Mouse (Mus musculus): Measurements from ENCODE around the gene Susd3. TPM values are rescaled to one million over a fixed set of nuclear protein-coding genes. Genes with fewer than 3 reads are reported as not detected.

Susd3 gene
- total RNA-seq (2021) = 1 to 10 TPM; 2.0 to 2.4 TPM

GRCm38 (mm10) chr13:49248467-49248862 is at the start of gene Susd3:
Gene Susd3, minus strand, starts transcription at chr13:49248706.
- intact Hi-C loops (cut with DNase I) = no loop called here
- no peak for DNase-seq (ENCODE audit: low spot score in 2 of 2)

DNA sequence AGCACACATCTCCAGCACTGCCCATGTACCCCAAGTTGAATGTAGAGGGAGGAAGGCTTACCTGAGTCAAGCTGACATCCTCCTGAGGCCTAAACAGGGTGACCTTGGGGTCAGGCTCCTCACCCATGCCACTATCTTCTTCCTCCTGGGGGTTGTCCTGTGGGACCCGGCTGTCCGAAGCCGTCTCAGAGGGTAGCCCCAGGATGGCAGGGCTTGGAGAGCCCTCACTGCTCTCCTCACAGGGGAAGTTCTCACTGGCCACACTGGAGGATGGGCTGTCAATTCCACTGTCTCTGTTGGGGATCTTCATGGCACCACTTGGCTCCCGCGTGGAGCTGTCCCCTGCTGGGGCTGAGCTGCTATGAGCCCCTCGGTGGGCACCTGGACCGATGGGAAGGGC is 47.8 kb upstream of the Susd3 start:
- DNase-seq (ENCODE audit: low spot score in 2 of 2) = no peak
- intact Hi-C loops (cut with DNase I) = no loop called here

GRCm38 (mm10) chr13:49294108-49294507 is 45.6 kb upstream of the Susd3 start:
- no peak for DNase-seq (ENCODE audit: low spot score in 2 of 2)
- intact Hi-C loops (cut with DNase I) = no loop called here

DNA sequence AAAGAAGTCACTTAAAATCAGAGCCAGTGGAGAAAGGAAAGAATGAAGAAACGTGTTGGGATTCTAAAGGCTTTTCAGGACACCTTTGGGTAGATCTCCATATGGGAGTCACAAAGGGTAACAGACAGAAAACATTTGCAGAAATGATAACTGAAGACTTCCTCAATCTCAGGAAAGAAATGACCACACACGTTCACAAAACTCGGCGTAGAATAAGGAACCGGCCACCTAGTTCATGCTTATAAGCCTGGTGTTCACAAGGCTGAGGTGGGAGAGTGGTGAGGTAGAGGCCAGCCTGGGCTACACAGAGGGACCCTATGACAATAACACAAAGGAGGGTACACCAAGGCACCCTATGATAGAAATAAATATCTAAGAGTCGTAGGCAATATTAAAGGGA is 43.4 kb upstream of the Susd3 start:
- DNase-seq (ENCODE audit: low spot score in 2 of 2) = no peak
- intact Hi-C loops (cut with DNase I) = no loop called here

DNA sequence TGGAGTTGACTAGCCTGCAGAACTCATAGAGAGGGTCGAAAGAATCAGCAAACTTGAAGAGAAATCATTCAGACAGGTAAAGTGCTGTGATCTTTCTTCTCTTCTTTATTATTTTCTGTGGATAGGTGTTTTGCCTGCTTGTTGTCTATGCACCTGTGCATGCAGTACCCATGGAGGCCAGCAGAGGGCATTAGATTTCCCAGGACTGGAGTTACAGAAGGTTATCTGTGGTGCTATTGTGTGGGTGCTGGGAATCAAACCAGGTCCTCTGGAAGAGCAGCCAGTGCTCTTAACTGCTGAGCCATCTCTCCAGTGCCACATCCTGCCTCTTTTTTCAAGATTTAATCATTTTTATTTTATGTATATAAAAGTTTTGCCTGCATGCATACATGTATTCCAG is 42.9 kb upstream of the Susd3 start:
- intact Hi-C loops (cut with DNase I) = no loop called here
- DNase-seq (ENCODE audit: low spot score in 2 of 2) = no peak

DNA sequence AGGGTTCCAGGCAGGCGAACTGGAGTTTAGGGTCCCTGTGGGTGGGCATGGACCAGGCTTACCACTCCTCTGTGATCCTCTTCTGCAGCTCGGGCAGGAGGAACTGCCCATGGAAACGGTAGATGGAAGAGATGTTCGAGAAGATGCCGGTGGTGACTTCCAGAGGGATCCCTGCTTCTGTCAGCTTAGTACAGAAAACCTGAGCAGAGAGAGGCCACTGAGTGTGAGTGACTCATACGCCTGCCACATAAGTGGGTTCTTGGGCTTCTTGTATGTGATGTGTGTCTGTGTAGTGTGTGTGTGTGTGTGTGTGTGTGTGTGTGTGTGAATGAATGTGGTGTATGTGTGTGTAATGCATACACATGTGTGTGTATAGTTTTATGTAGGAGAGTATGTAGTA is 38.7 kb upstream of the Susd3 start:
- intact Hi-C loops (cut with DNase I) = no loop called here
- no peak for DNase-seq (ENCODE audit: low spot score in 2 of 2)

DNA sequence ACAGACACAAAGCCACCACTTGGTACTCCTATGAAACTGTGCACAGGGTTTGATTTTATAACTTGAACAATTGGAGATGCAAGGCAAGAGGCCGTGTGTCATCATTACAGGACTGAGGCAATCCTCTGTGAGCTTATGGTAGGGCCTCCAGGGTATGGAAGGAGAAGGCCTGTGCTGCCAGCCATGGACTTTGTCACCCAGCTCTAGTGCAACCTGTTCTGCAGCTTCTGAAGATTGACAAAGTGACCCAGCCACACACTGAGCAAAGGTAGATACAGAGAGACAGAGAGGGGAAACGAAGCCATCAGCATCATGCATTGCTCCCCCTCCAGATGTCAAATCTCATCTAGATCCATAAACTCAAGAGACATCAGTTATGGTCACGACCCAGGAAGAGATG is 38.2 kb upstream of the Susd3 start:
- no peak for DNase-seq (ENCODE audit: low spot score in 2 of 2)
- intact Hi-C loops (cut with DNase I) = no loop called here

DNA sequence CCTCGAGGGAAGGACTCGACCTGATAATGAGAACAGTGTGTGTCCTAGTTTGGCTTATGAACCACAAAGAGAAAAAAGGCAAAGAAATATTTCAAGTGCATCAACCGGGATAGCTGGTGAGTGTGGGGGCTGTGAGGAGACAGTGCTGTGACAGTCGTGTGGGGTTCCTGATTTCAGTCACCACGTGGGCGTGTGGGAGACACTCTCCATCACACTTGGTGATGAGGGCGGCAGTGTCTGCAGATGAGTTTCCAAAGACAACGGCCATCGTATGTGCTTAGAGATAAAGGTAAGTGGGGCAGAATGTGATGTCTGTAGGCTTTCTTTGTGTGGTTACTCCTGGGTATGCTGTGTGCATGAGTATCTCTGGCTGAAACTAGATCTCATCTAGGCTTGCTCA is 35.2 kb upstream of the Susd3 start:
- intact Hi-C loops (cut with DNase I) = no loop called here
- peak; percentile 24 to 65 for DNase-seq (ENCODE audit: low spot score in 2 of 2)

DNA sequence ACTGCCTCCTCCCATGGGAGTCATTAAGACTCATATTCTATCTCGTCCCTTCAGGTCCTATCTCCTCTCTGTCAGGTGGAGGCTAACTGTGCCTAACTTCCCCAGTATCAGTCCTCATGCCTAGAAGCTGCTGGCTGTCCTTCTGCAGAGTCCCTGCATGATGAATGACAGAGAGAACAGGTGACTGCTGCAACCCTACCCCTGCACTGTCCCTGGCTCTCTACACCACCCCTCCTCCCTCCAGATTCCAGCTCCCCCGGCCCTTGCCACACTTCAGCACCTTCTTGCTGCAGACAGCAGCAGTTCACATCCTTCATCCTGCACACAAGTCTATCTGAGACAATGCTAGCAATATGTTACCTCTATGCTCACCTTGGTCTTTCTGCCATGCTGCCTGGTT is 33.7 kb upstream of the Susd3 start:
- intact Hi-C loops (cut with DNase I) = no loop called here
- no peak for DNase-seq (ENCODE audit: low spot score in 2 of 2)

GRCm38 (mm10) chr13:49271831-49272765 is 23.6 kb upstream of the Susd3 start:
- intact Hi-C loops (cut with DNase I) = no loop called here

DNA sequence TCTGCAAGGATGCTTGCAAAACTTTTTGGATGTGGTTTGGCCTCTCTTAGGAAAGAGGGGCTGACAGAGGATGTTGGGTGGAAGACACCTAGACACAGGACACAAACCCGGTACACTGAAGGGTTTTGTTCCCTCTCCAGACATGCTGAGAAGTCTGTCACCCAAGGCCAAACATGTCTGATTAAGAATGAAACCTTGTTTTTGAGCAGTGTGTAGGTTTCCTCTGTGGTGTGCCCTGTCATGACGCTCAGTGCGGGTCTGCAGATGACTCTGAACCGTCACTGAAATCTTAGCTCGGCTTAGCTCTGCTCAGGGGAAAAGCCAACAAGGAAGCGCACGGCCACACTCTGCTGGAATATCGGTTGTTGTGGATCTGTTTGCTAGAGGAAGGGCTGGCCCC is 22.0 kb upstream of the Susd3 start:
- intact Hi-C loops (cut with DNase I) = no loop called here

More at GRCm38 (mm10) chr13:49271831-49272765, 23.6 kb upstream of the Susd3 start:
- peak; percentile 18 to 68 for DNase-seq (ENCODE audit: low spot score in 2 of 2)

DNA sequence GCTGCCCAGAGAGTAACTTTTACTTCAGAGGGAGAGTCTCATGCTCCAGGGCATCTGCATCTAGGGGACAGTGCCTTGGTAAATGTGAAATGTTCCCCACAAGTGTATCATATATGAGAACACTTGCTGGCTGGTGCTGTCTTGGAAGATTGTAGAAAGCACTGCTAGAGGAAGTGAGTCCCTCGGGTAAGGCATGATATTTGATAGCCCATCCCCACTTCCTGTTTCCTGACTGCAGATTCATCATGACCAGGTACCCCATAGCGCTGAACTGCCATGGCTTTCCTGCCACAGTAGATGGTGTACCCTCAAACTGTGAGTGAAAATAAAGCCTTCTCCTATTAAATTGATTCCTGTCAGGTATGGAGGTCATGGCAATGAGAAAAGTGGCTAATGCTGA is 19.1 kb upstream of the Susd3 start:
- DNase-seq (ENCODE audit: low spot score in 2 of 2) = no peak
- intact Hi-C loops (cut with DNase I) = no loop called here

More for the DNA sequence above, 22.0 kb upstream of the Susd3 start:
- DNase-seq (ENCODE audit: low spot score in 2 of 2) = no peak

DNA sequence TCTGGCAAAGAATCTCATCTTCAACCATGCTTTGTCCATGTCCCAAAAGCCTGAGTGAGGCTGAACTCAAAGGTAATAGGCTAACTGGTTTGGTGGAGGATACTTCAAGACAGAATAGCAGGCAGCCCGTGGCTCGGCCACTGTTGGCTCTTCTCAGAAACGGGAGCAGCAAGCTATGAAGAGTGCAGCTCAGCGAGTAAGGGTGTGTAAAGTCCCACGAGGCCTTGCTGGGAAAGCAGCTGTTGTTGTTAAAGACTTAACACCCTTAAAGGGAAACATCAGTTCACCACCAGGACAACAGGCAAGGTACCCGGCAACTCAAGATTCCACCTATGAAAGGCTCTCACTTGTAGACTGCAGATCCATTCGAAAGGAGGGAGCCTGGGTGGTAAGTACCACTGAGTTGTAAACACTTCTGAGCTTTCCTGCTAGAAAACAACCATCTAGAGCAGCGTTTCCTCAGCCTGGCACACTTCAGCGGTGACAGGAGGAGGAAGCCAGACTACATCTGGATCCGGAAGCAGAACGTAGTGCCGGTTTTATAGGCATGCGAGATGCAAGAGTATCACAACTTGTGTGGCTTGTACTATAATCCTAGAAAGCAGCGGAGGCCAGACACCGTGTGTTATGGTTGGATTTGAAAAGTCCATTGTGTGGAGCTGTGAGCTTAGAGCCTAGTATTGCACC is 11.7 kb upstream of the Susd3 start:
- intact Hi-C loops (cut with DNase I) = no loop called here

DNA sequence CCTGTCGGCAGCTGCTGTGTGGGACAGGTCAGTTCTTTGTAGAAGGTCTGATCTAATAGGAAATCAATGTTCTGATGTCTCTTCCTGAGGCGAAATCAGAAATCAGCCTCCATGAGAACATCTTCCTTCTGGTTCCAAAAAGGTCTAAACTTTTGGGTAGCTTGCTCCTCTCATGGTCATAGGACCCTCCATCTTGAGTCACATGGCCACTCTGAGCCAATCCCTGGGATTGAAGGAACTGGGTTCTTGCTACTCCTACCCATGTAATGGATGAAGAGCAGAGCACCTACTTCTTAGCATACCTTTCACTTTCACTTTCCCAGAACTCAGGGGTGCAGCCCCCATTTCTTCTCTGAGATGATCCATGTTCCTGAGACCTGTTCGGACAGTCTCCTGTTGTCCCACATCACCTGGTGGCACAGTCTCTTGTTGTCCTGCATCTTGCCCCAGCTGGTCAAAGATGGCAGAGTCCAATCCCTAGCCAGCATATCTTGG is 9.4 kb upstream of the Susd3 start:
- intact Hi-C loops (cut with DNase I) = no loop called here
- no peak for DNase-seq (ENCODE audit: low spot score in 2 of 2)

More for the DNA sequence above, 11.7 kb upstream of the Susd3 start:
- no peak for DNase-seq (ENCODE audit: low spot score in 2 of 2)

GRCm38 (mm10) chr13:49252746-49253145 is 4.2 kb upstream of the Susd3 start:
- intact Hi-C loops (cut with DNase I) = no loop called here

DNA sequence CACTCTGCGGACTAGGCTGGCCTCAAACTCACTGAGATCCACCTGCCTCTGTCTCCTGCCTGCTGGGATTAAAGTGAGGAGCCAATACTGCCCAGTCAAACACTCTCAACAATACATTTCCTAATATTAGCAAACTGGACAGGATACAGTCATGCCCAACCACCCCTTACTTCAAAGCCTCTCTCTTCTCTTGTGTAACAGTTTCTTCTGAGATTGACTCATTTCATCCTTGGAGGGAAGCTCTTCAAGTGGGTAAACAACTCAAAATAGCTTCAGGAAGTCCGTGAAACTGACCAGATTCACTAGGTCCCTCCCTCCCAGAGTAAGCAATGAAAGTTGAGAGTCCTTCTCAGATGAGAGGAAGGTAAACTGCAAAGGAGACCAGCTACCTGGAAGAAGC is 3.6 kb upstream of the Susd3 start:
- DNase-seq (ENCODE audit: low spot score in 2 of 2) = no peak
- intact Hi-C loops (cut with DNase I) = no loop called here

More at GRCm38 (mm10) chr13:49252746-49253145, 4.2 kb upstream of the Susd3 start:
- peak; percentile 32 to 89 for DNase-seq (ENCODE audit: low spot score in 2 of 2)

GRCm38 (mm10) chr13:49250716-49251517 is 2.4 kb upstream of the Susd3 start:
- intact Hi-C loops (cut with DNase I) = no loop called here
- no peak for DNase-seq (ENCODE audit: low spot score in 2 of 2)

DNA sequence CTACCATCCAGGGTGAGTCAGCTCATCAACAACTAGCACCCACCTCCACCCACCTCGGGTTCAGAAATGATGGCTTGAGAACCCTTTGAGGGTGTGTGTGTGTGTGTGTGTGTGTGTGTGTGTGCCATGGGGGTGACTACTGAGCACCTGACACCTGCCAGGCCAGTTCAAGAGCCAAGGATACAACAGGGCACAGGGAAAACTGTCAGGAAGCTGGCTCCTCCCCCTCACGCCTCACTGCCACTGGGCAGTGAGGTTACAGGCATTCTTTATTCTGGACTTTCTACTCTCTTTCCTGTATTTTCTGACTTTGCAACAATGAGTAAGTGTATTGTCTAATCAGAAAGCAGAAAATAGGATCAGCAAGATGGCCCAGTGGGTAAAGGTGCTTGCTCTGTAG is 1.1 kb upstream of the Susd3 start:
- DNase-seq (ENCODE audit: low spot score in 2 of 2) = no peak
- intact Hi-C loops (cut with DNase I) = no loop called here

GRCm38 (mm10) chr13:49248923-49249322 is 417 bp upstream of the Susd3 start:
- intact Hi-C loops (cut with DNase I) = no loop called here
- DNase-seq (ENCODE audit: low spot score in 2 of 2) = no peak

Measured in left cerebral cortex, postnatal 25 days (tissue).